Mouse (Mus musculus): Measurements from ENCODE around the gene Esrrg. TPM values are rescaled to one million over a fixed set of nuclear protein-coding genes. Genes with fewer than 3 reads are reported as not detected.

Gene Esrrg
- polyA plus RNA-seq, 1 experiment from 2014 or later: 34.2 TPM

- H3K27ac ChIP-seq (ENCODE audit: low read depth, low read length): no peak overlapping the region
- H3K4me3 ChIP-seq (ENCODE audit: low read depth, low read length): no peak overlapping the region
- no peak for ATAC-seq (replicated peaks; ENCODE audit: insufficient number of reproducible peaks, low FRiP score, low TSS enrichment)
Observed at GRCm38 (mm10) chr1:187707176-187707575, 98.6 kb downstream of the Esrrg start.

GRCm38 (mm10) chr1:187710434-187710948 is 101.9 kb downstream of the Esrrg start:
- 87% methylated on average over 8 of the region's 8 CpGs for WGBS (ENCODE audit: insufficient replicate concordance)
- H3K27ac ChIP-seq (ENCODE audit: low read depth, low read length): no peak overlapping the region
- no peak for ATAC-seq (replicated peaks; ENCODE audit: insufficient number of reproducible peaks, low FRiP score, low TSS enrichment)
- no peak overlapping the region for H3K9ac ChIP-seq (ENCODE audit: low read depth, low read length)
- H3K36me3 ChIP-seq (ENCODE audit: control insufficient read depth, insufficient read depth, low read length): no peaks in the 10 kb centered on the region
- peaks cover 8% of the 10 kb centered on the region for H3K4me1 ChIP-seq (ENCODE audit: control insufficient read depth, insufficient read depth, low read length)
- no peaks in the 10 kb centered on the region for H3K9me3 ChIP-seq (replicated peaks; ENCODE audit: control insufficient read depth, low read length)
- no peak overlapping the region for H3K4me3 ChIP-seq (ENCODE audit: low read depth, low read length)
- no peaks in the 10 kb centered on the region for H3K27me3 ChIP-seq (ENCODE audit: control insufficient read depth, insufficient read depth, low read length)
- H3K4me2 ChIP-seq: no peak overlapping the region

More at GRCm38 (mm10) chr1:187707176-187707575, 98.6 kb downstream of the Esrrg start:
- Histone ChIP-seq H3K4me1 (ENCODE audit: control insufficient read depth, insufficient read depth, low read length) (peaks cover 8% of the 10 kb centered on the region), H3K4me2 (no peak overlapping the region), H3K36me3 (ENCODE audit: control insufficient read depth, insufficient read depth, low read length) (no peaks in the 10 kb centered on the region), H3K27me3 (ENCODE audit: control insufficient read depth, insufficient read depth, low read length) (no peaks in the 10 kb centered on the region), H3K9ac (ENCODE audit: low read depth, low read length) (no peak overlapping the region), H3K9me3 (replicated peaks; ENCODE audit: control insufficient read depth, low read length) (no peaks in the 10 kb centered on the region)

- H3K9ac ChIP-seq (ENCODE audit: low read depth, low read length): no peak overlapping the region
- no peak overlapping the region for H3K27ac ChIP-seq (ENCODE audit: low read depth, low read length)
- H3K9me3 ChIP-seq (replicated peaks; ENCODE audit: control insufficient read depth, low read length): no peaks in the 10 kb centered on the region
- no peak overlapping the region for H3K4me2 ChIP-seq
- 66% methylated on average over 3 of the region's 3 CpGs for WGBS (ENCODE audit: insufficient replicate concordance)
- ATAC-seq (replicated peaks; ENCODE audit: insufficient number of reproducible peaks, low FRiP score, low TSS enrichment): no peak
- H3K27me3 ChIP-seq (ENCODE audit: control insufficient read depth, insufficient read depth, low read length): no peaks in the 10 kb centered on the region
- H3K4me3 ChIP-seq (ENCODE audit: low read depth, low read length): no peak overlapping the region
- H3K4me1 ChIP-seq (ENCODE audit: control insufficient read depth, insufficient read depth, low read length): 0 out of 2 replicates have a peak, but pooled peaks cover 3% of the 10 kb centered on the region
- no peaks in the 10 kb centered on the region for H3K36me3 ChIP-seq (ENCODE audit: control insufficient read depth, insufficient read depth, low read length)
Observed at GRCm38 (mm10) chr1:187721035-187721434, 112.4 kb downstream of the Esrrg start.

GRCm38 (mm10) chr1:187722016-187722415 is 113.4 kb downstream of the Esrrg start:
- H3K27me3 ChIP-seq (ENCODE audit: control insufficient read depth, insufficient read depth, low read length): no peaks in the 10 kb centered on the region
- no peaks in the 10 kb centered on the region for H3K9me3 ChIP-seq (replicated peaks; ENCODE audit: control insufficient read depth, low read length)
- no peak overlapping the region for H3K4me2 ChIP-seq
- H3K4me1 ChIP-seq (ENCODE audit: control insufficient read depth, insufficient read depth, low read length): 0 out of 2 replicates have a peak, but pooled peaks cover 3% of the 10 kb centered on the region
- no peak overlapping the region for H3K4me3 ChIP-seq (ENCODE audit: low read depth, low read length)
- no peak overlapping the region for H3K9ac ChIP-seq (ENCODE audit: low read depth, low read length)
- H3K27ac ChIP-seq (ENCODE audit: low read depth, low read length): no peak overlapping the region
- 68% methylated on average over 9 of the region's 9 CpGs for WGBS (ENCODE audit: insufficient replicate concordance)
- no peaks in the 10 kb centered on the region for H3K36me3 ChIP-seq (ENCODE audit: control insufficient read depth, insufficient read depth, low read length)
- no peak for ATAC-seq (replicated peaks; ENCODE audit: insufficient number of reproducible peaks, low FRiP score, low TSS enrichment)

- no peak overlapping the region for H3K9ac ChIP-seq (ENCODE audit: low read depth, low read length)
- ATAC-seq (replicated peaks; ENCODE audit: insufficient number of reproducible peaks, low FRiP score, low TSS enrichment): no peak
- WGBS (ENCODE audit: insufficient replicate concordance): 41% methylated on average over 1 of the region's 1 CpGs
- H3K27ac ChIP-seq (ENCODE audit: low read depth, low read length): no peak overlapping the region
- H3K27me3 ChIP-seq (ENCODE audit: control insufficient read depth, insufficient read depth, low read length): no peaks in the 10 kb centered on the region
- no peaks in the 10 kb centered on the region for H3K36me3 ChIP-seq (ENCODE audit: control insufficient read depth, insufficient read depth, low read length)
- H3K9me3 ChIP-seq (replicated peaks; ENCODE audit: control insufficient read depth, low read length): no peaks in the 10 kb centered on the region
- H3K4me2 ChIP-seq: no peak overlapping the region
- H3K4me1 ChIP-seq (ENCODE audit: control insufficient read depth, insufficient read depth, low read length): 0 out of 2 replicates have a peak, but pooled peaks cover 3% of the 10 kb centered on the region
- H3K4me3 ChIP-seq (ENCODE audit: low read depth, low read length): no peak overlapping the region
Observed at GRCm38 (mm10) chr1:187724651-187725050, 116.1 kb downstream of the Esrrg start.

GRCm38 (mm10) chr1:187725351-187725750 is 116.8 kb downstream of the Esrrg start:
- Histone ChIP-seq H3K4me2 (no peak overlapping the region), H3K9me3 (replicated peaks; ENCODE audit: control insufficient read depth, low read length) (no peaks in the 10 kb centered on the region), H3K4me3 (ENCODE audit: low read depth, low read length) (no peak overlapping the region), H3K27me3 (ENCODE audit: control insufficient read depth, insufficient read depth, low read length) (no peaks in the 10 kb centered on the region), H3K4me1 (ENCODE audit: control insufficient read depth, insufficient read depth, low read length) (0 out of 2 replicates have a peak, but pooled peaks cover 3% of the 10 kb centered on the region), H3K9ac (ENCODE audit: low read depth, low read length) (no peak overlapping the region), H3K36me3 (ENCODE audit: control insufficient read depth, insufficient read depth, low read length) (no peaks in the 10 kb centered on the region), H3K27ac (ENCODE audit: low read depth, low read length) (no peak overlapping the region)
- WGBS (ENCODE audit: insufficient replicate concordance): 77% methylated on average over 1 of the region's 1 CpGs
- ATAC-seq (replicated peaks; ENCODE audit: insufficient number of reproducible peaks, low FRiP score, low TSS enrichment): no peak

GRCm38 (mm10) chr1:187731171-187731570 is 122.6 kb downstream of the Esrrg start:
- ATAC-seq (replicated peaks; ENCODE audit: insufficient number of reproducible peaks, low FRiP score, low TSS enrichment): no peak
- Histone ChIP-seq H3K27ac (ENCODE audit: low read depth, low read length) (no peak overlapping the region), H3K27me3 (ENCODE audit: control insufficient read depth, insufficient read depth, low read length) (no peaks in the 10 kb centered on the region), H3K4me2 (no peak overlapping the region), H3K4me1 (ENCODE audit: control insufficient read depth, insufficient read depth, low read length) (0 out of 2 replicates have a peak, but pooled peaks cover 5% of the 10 kb centered on the region), H3K4me3 (ENCODE audit: low read depth, low read length) (no peak overlapping the region), H3K36me3 (ENCODE audit: control insufficient read depth, insufficient read depth, low read length) (no peaks in the 10 kb centered on the region), H3K9me3 (replicated peaks; ENCODE audit: control insufficient read depth, low read length) (no peaks in the 10 kb centered on the region), H3K9ac (ENCODE audit: low read depth, low read length) (no peak overlapping the region)
- 78% methylated on average over 4 of the region's 4 CpGs for WGBS (ENCODE audit: insufficient replicate concordance)

GRCm38 (mm10) chr1:187736507-187736906 is 127.9 kb downstream of the Esrrg start:
- H3K27ac ChIP-seq (ENCODE audit: low read depth, low read length): peak overlapping the region; percentile 54; the same call in 1 of the 2 replicates
- H3K9me3 ChIP-seq (replicated peaks; ENCODE audit: control insufficient read depth, low read length): no peaks in the 10 kb centered on the region
- H3K9ac ChIP-seq (ENCODE audit: low read depth, low read length): no peak overlapping the region
- 54% methylated on average over 14 of the region's 14 CpGs for WGBS (ENCODE audit: insufficient replicate concordance)
- no peaks in the 10 kb centered on the region for H3K36me3 ChIP-seq (ENCODE audit: control insufficient read depth, insufficient read depth, low read length)
- no peak overlapping the region for H3K4me2 ChIP-seq
- H3K27me3 ChIP-seq (ENCODE audit: control insufficient read depth, insufficient read depth, low read length): no peaks in the 10 kb centered on the region
- no peak for ATAC-seq (replicated peaks; ENCODE audit: insufficient number of reproducible peaks, low FRiP score, low TSS enrichment)
- peaks cover 20% of the 10 kb centered on the region for H3K4me1 ChIP-seq (ENCODE audit: control insufficient read depth, insufficient read depth, low read length)
- H3K4me3 ChIP-seq (ENCODE audit: low read depth, low read length): no peak overlapping the region

- ATAC-seq (replicated peaks; ENCODE audit: insufficient number of reproducible peaks, low FRiP score, low TSS enrichment): no peak
- WGBS (ENCODE audit: insufficient replicate concordance): 61% methylated on average over 7 of the region's 7 CpGs
- Histone ChIP-seq H3K9me3 (replicated peaks; ENCODE audit: control insufficient read depth, low read length) (no peaks in the 10 kb centered on the region), H3K27ac (ENCODE audit: low read depth, low read length) (no peak overlapping the region), H3K9ac (ENCODE audit: low read depth, low read length) (0 out of 2 replicates have a peak overlapping the region, but pooled peaks have one; percentile 28), H3K4me2 (no peak overlapping the region; the same call in 1 of the 2 replicates), H3K4me1 (ENCODE audit: control insufficient read depth, insufficient read depth, low read length) (peaks cover 20% of the 10 kb centered on the region), H3K4me3 (ENCODE audit: low read depth, low read length) (no peak overlapping the region), H3K36me3 (ENCODE audit: control insufficient read depth, insufficient read depth, low read length) (no peaks in the 10 kb centered on the region), H3K27me3 (ENCODE audit: control insufficient read depth, insufficient read depth, low read length) (no peaks in the 10 kb centered on the region)
Observed at GRCm38 (mm10) chr1:187737296-187737695, 128.7 kb downstream of the Esrrg start.

Data from heart, embryonic 11.5 days (tissue).